Mouse (Mus musculus) B cell, adult 62 days (primary cell): Measurements from ENCODE around the gene Apoc2. TPM values are rescaled to one million over a fixed set of nuclear protein-coding genes. Genes with fewer than 3 reads are reported as not detected.

ENCODE experiments used
- total RNA-seq: library from RNA; stranded (reverse); gene quantifications from 4 replicates; pipeline ENCODE4 v1.2.4, GENCODE M21; 2023

Gene Apoc2
- total RNA-seq = not detected in 4 replicates

GRCm38 (mm10) chr7:19677872-19678271 lies at the start of gene Apoc2:
Gene Apoc2 (minus strand): TSS chr7:19677941.

GRCm38 (mm10) chr7:19715239-19716054 lies 37.7 kb upstream of the Apoc2 start, which contains the start of gene Tomm40:
Gene Tomm40 (minus strand): TSS chr7:19715438.

DNA sequence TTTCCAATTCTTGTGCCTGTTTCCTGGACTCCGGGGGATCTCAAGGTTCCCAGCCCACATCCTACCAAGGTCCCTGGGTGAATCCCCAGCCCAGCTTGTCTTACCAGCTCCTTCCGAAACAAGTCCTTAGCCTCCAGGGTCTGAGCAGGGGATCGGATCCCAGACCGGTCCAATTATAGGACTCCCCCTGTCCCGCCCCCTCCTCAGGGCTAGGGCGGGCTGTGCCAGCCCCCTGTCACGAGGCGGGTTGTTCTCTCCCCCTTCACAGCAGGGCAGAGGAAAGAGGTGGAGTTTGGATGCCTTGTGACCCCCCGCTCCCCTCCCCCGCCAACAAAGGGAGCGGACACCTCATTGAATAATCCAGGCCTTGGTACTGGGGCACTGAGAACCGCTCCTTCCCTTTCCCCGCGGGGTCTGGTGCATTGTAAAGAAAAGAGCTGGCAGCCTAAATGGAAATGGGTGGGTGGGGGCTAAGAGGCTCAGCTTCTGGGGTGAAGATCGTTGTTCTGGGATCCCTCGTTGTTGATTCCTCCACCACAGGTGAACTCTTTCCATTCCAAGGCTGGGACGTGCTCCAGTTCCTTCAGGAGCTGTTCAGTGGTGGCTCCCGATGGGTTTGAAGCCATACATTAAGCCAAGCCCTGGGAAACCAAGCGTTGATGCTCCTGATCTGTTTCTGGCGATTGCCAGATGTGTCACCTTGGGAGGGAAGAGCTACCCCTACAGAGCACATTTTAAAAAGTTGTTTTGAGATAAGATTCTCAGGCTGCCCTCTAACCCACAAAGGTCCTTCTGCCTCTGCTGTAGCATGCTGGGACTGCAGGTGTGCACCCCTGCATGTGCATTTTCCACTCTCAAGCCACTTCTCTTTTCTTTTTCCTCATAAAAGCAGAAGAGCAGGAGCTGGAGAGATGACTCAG lies 21.4 kb upstream of the Apoc2 start, which contains the start of gene Apoe:
Gene Apoe, minus strand, starts transcription at position 282 of the 920 bp plus-strand sequence.

GRCm38 (mm10) chr7:19691873-19692865 lies 14.4 kb upstream of the Apoc2 start, which contains the start of gene Apoc1:
Gene Apoc1 (minus strand): TSS chr7:19692660.

GRCm38 (mm10) chr7:19681202-19681694 lies 3.5 kb upstream of the Apoc2 start, which contains the start of the genes Gm44805 and Apoc4:
Gene Gm44805 (minus strand): TSS chr7:19681423.
Gene Apoc4 (minus strand): TSS chr7:19681479.

GRCm38 (mm10) chr7:19664955-19665841 lies 12.5 kb downstream of the Apoc2 start, which contains the start of gene Clptm1:
Gene Clptm1 (minus strand): TSS chr7:19665033.

DNA sequence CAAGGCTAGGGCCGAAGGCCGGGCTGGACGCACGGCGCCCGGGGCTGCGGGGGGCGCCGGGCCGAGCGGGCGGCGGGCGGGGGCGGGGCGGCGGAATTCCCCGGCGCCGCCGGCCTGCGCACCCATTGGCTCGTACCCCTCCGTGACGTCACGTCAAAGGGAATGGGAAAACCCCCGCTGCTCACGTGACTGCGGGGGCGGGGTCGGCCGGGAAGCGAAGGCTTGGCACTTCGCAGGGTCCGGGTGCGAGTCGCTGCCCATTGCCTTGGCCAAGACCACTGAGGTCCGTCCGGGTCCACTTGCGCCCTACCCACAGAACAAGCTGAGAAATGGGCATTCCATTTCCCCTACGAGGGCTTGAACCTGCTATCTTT lies 48.4 kb downstream of the Apoc2 start, which contains the start of gene Relb:
Gene Relb, minus strand, starts transcription at position 78 of the 374 bp plus-strand sequence.

Other genes starting within 250 kb of the Apoc2 start
- gene Mark4, start 219.1 kb downstream of the Apoc2 start, total RNA-seq = 26.4 to 33.1 TPM (median 28.6 TPM) in 4 replicates
- gene Exoc3l2, start 214.6 kb downstream of the Apoc2 start, total RNA-seq = not detected in 4 replicates
- 3.1 to 5.3 TPM (median 4.6 TPM) in 4 replicates for gene Bloc1s3, start 169.6 kb downstream of the Apoc2 start, total RNA-seq
- 27.9 to 35.9 TPM (median 30.9 TPM) in 4 replicates for gene Trappc6a, start 169.5 kb downstream of the Apoc2 start, total RNA-seq
- 0.31 to 0.78 TPM (median 0.53 TPM) in 4 replicates for gene Nkpd1, start 160.1 kb downstream of the Apoc2 start, total RNA-seq
- 55.1 to 64.0 TPM (median 60.2 TPM) in 4 replicates for gene Ppp1r37, start 114.9 kb downstream of the Apoc2 start, total RNA-seq
- gene Zfp296, start 100.7 kb downstream of the Apoc2 start, total RNA-seq = 9.7 to 13.7 TPM (median 12.6 TPM) in 4 replicates
- gene Gemin7, start 100.3 kb downstream of the Apoc2 start, total RNA-seq = 72.4 to 80.4 TPM (median 77.1 TPM) in 4 replicates
- 94.5 to 107 TPM (median 98.1 TPM) in 4 replicates for gene Clasrp, start 73.5 kb downstream of the Apoc2 start, total RNA-seq
- 113 to 122 TPM (median 116 TPM) in 4 replicates for gene Relb, start 48.5 kb downstream of the Apoc2 start, total RNA-seq
- 64.7 to 85.0 TPM (median 67.9 TPM) in 4 replicates for gene Clptm1, start 12.9 kb downstream of the Apoc2 start, total RNA-seq
- not detected in 4 replicates for gene Gm44805, start 3.5 kb upstream of the Apoc2 start, total RNA-seq
- not detected in 4 replicates for gene Apoc4, start 3.5 kb upstream of the Apoc2 start, total RNA-seq
- gene Apoc1, start 14.7 kb upstream of the Apoc2 start, total RNA-seq = not detected in 4 replicates
- 69.0 to 80.2 TPM (median 73.6 TPM) in 4 replicates for gene Apoe, start 21.2 kb upstream of the Apoc2 start, total RNA-seq
- gene Tomm40, start 37.5 kb upstream of the Apoc2 start, total RNA-seq = 52.4 to 61.9 TPM (median 55.5 TPM) in 4 replicates
- gene Nectin2, start 72.5 kb upstream of the Apoc2 start, total RNA-seq = not detected in 4 replicates
- gene Bcam, start 93.1 kb upstream of the Apoc2 start, total RNA-seq = not detected in 4 replicates
- 1.2 to 3.7 TPM (median 2.1 TPM) in 3 of 4 replicates, not detected in the other for gene Cblc, start 118.9 kb upstream of the Apoc2 start, total RNA-seq
- gene Bcl3, start 144.8 kb upstream of the Apoc2 start, total RNA-seq = 57.3 to 76.7 TPM (median 71.4 TPM) in 4 replicates
- gene Gm19345, start 174.1 kb upstream of the Apoc2 start, total RNA-seq = not detected in 4 replicates
- 13.2 to 20.2 TPM (median 15.3 TPM) in 4 replicates for gene Ceacam16, start 183.4 kb upstream of the Apoc2 start, total RNA-seq
- not detected in 4 replicates for gene Ceacam19, start 210.0 kb upstream of the Apoc2 start, total RNA-seq
- 18.8 to 24.1 TPM (median 21.6 TPM) in 4 replicates for gene Pvr, start 243.2 kb upstream of the Apoc2 start, total RNA-seq